Mouse (Mus musculus): ENCODE results near the gene Flad1.

DNA sequence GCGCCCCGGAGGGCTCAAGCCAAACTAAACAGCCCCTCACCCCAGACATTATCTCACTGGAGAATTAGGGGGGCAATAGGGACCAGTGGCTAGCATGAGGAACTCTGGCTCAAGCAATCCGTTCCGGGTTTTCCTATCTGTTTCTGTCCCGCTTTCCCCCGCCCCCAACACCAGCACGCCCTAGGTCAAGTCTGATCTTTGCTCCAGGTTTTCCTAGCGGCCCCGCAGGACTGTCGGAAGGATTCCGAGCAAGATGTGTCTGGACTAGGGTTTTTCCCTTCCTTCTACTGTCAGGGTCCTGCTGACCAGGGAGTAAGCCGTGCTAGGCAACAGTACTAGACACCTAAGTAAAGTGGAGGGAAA, 16.8 kb downstream of the Flad1 start:
- TF ChIP-seq CTCF (IDR thresholded peaks at IDR 0.05; ENCODE audit: extremely low read depth, insufficient read depth, low read length) (no peak), POLR2A (IDR thresholded peaks at IDR 0.05; ENCODE audit: extremely low read depth, insufficient read depth, low read length) (0 out of 2 replicates have a peak, but pooled peaks have one; percentile 26)
